Mouse (Mus musculus) adrenal gland, adult (tissue): ENCODE results near the gene Msrb1.

Source experiments
- DNase-seq, 2 experiments: peaks; one replicate each; pipeline ENCODE4 v3.0.0; 2022 to 2023; ENCODE audit warnings: low spot score in 1 of 2; ENCODE audit not compliant: inconsistent age in 2 of 2

Msrb1 gene

GRCm38 (mm10) chr17:24742307-24742706 is 5.9 kb downstream of the Msrb1 start:
- DNase-seq: peak in 1 of 2 experiments; percentile 71

GRCm38 (mm10) chr17:24743896-24744295 is 7.5 kb downstream of the Msrb1 start:
- DNase-seq: no peak

GRCm38 (mm10) chr17:24744381-24744780 is 7.9 kb downstream of the Msrb1 start:
- no peak for DNase-seq

- DNase-seq: peak; percentile 84 to 95
These were observed 9.4 kb downstream of the Msrb1 start for GRCm38 (mm10) chr17:24745526-24746497.

- DNase-seq: no peak
These were observed 10.5 kb downstream of the Msrb1 start for GRCm38 (mm10) chr17:24746986-24747385.

GRCm38 (mm10) chr17:24751528-24751927 is 15.1 kb downstream of the Msrb1 start:
- peak in 1 of 2 experiments; percentile 22 for DNase-seq

- DNase-seq: peak; percentile 43 to 79
These were observed 16.3 kb downstream of the Msrb1 start, which contains the start of gene Hs3st6 for GRCm38 (mm10) chr17:24752415-24753394. Gene Hs3st6 (plus strand): TSS chr17:24752988.

- DNase-seq: no peak
These were observed 21.0 kb downstream of the Msrb1 start for GRCm38 (mm10) chr17:24757394-24757793.

- DNase-seq: no peak
These were observed 24.7 kb downstream of the Msrb1 start for GRCm38 (mm10) chr17:24761121-24761520.

- peak in 1 of 2 experiments; percentile 43 for DNase-seq
These were observed 28.8 kb downstream of the Msrb1 start for GRCm38 (mm10) chr17:24765016-24765905.

GRCm38 (mm10) chr17:24766266-24766875 is 29.9 kb downstream of the Msrb1 start:
- DNase-seq: no peak

- DNase-seq: no peak
These were observed 32.7 kb downstream of the Msrb1 start for GRCm38 (mm10) chr17:24769146-24769545.

GRCm38 (mm10) chr17:24773241-24773640 is 36.8 kb downstream of the Msrb1 start:
- DNase-seq: no peak

GRCm38 (mm10) chr17:24775173-24775572 is 38.7 kb downstream of the Msrb1 start:
- no peak for DNase-seq

GRCm38 (mm10) chr17:24777073-24777472 is 40.6 kb downstream of the Msrb1 start:
- no peak for DNase-seq

GRCm38 (mm10) chr17:24780821-24781220 is 44.4 kb downstream of the Msrb1 start:
- DNase-seq: no peak

- no peak for DNase-seq
These were observed 55.7 kb downstream of the Msrb1 start for GRCm38 (mm10) chr17:24792190-24792589.
